Mouse (Mus musculus): ENCODE measurements around the gene Amz1. TPM values are rescaled to one million over a fixed set of nuclear protein-coding genes. Genes with fewer than 3 reads are reported as not detected.

Amz1 gene
- polyA plus RNA-seq, 1 experiment = 19.1 TPM

- peak; percentile 19 to 77 for DNase-seq (ENCODE audit: low read depth in 1 of 2, low spot score in 2 of 2)
- WGBS = 5% methylated on average over 3 of the region's 3 CpGs
- Histone ChIP-seq H3K27me3 (ENCODE audit: control insufficient read depth, insufficient read depth, low read length) (no peaks in the 10 kb centered on the region), H3K36me3 (ENCODE audit: control insufficient read depth, insufficient read depth, low read length) (no peaks in the 10 kb centered on the region), H3K27ac (ENCODE audit: insufficient read depth, low read length) (peak overlapping the region; percentile 88), H3K4me1 (ENCODE audit: control insufficient read depth, insufficient read depth, insufficient read length) (peaks cover 37% of the 10 kb centered on the region), H3K4me3 (ENCODE audit: extremely low read depth, insufficient read depth, insufficient read length) (no peak overlapping the region)
- TF ChIP-seq CTCF (IDR thresholded peaks at IDR 0.05; ENCODE audit: extremely low read depth, insufficient read depth, insufficient read length, insufficient replicate concordance) = no peak
- no peak for TF ChIP-seq POLR2A (IDR thresholded peaks at IDR 0.05; ENCODE audit: low read depth, low read length)
These were observed 9.4 kb downstream of the Amz1 start for GRCm38 (mm10) chr5:140733336-140733735.

GRCm38 (mm10) chr5:140735297-140735696 is 11.4 kb downstream of the Amz1 start:
- peak overlapping the region; percentile 53; the same call in 1 of the 2 replicates for H3K27ac ChIP-seq (ENCODE audit: insufficient read depth, low read length)
- H3K4me3 ChIP-seq (ENCODE audit: extremely low read depth, insufficient read depth, insufficient read length) = peak overlapping the region; percentile 56
- H3K36me3 ChIP-seq (ENCODE audit: control insufficient read depth, insufficient read depth, low read length) = no peaks in the 10 kb centered on the region
- H3K4me1 ChIP-seq (ENCODE audit: control insufficient read depth, insufficient read depth, insufficient read length) = peaks cover 37% of the 10 kb centered on the region
- 3% methylated on average over 22 of the region's 22 CpGs for WGBS
- no peaks in the 10 kb centered on the region for H3K27me3 ChIP-seq (ENCODE audit: control insufficient read depth, insufficient read depth, low read length)
- peak; percentile 35 to 61 for DNase-seq (ENCODE audit: low read depth in 1 of 2, low spot score in 2 of 2)
- TF ChIP-seq CTCF (IDR thresholded peaks at IDR 0.05; ENCODE audit: extremely low read depth, insufficient read depth, insufficient read length, insufficient replicate concordance) = no peak
- TF ChIP-seq POLR2A (IDR thresholded peaks at IDR 0.05; ENCODE audit: low read depth, low read length) = no peak

GRCm38 (mm10) chr5:140736166-140736565 is 12.2 kb downstream of the Amz1 start:
- Histone ChIP-seq H3K27me3 (ENCODE audit: control insufficient read depth, insufficient read depth, low read length) (no peaks in the 10 kb centered on the region), H3K4me3 (ENCODE audit: extremely low read depth, insufficient read depth, insufficient read length) (peak overlapping the region; percentile 56), H3K4me1 (ENCODE audit: control insufficient read depth, insufficient read depth, insufficient read length) (peaks cover 32% of the 10 kb centered on the region), H3K27ac (ENCODE audit: insufficient read depth, low read length) (peak overlapping the region; percentile 53; the same call in 1 of the 2 replicates), H3K36me3 (ENCODE audit: control insufficient read depth, insufficient read depth, low read length) (no peaks in the 10 kb centered on the region)
- 8% methylated on average over 13 of the region's 13 CpGs for WGBS
- peak in 1 of 2 experiments; percentile 31 for DNase-seq (ENCODE audit: low read depth in 1 of 2, low spot score in 2 of 2)
- TF ChIP-seq CTCF (IDR thresholded peaks at IDR 0.05; ENCODE audit: extremely low read depth, insufficient read depth, insufficient read length, insufficient replicate concordance) (no peak), POLR2A (IDR thresholded peaks at IDR 0.05; ENCODE audit: low read depth, low read length) (no peak)

- 50% methylated on average over 12 of the region's 12 CpGs for WGBS
- Histone ChIP-seq H3K27ac (ENCODE audit: insufficient read depth, low read length) (no peak overlapping the region), H3K4me1 (ENCODE audit: control insufficient read depth, insufficient read depth, insufficient read length) (peaks cover 15% of the 10 kb centered on the region), H3K4me3 (ENCODE audit: extremely low read depth, insufficient read depth, insufficient read length) (no peak overlapping the region), H3K36me3 (ENCODE audit: control insufficient read depth, insufficient read depth, low read length) (no peaks in the 10 kb centered on the region), H3K27me3 (ENCODE audit: control insufficient read depth, insufficient read depth, low read length) (no peaks in the 10 kb centered on the region)
- TF ChIP-seq POLR2A (IDR thresholded peaks at IDR 0.05; ENCODE audit: low read depth, low read length) = no peak
- TF ChIP-seq CTCF (IDR thresholded peaks at IDR 0.05; ENCODE audit: extremely low read depth, insufficient read depth, insufficient read length, insufficient replicate concordance) = no peak
- no peak for DNase-seq (ENCODE audit: low read depth in 1 of 2, low spot score in 2 of 2)
These were observed 15.9 kb downstream of the Amz1 start for GRCm38 (mm10) chr5:140739813-140740212.

- 76% methylated on average over 11 of the region's 11 CpGs for WGBS
These were observed 17.1 kb downstream of the Amz1 start for GRCm38 (mm10) chr5:140741040-140741439.

GRCm38 (mm10) chr5:140741877-140742276 is 17.9 kb downstream of the Amz1 start:
- H3K27me3 ChIP-seq (ENCODE audit: control insufficient read depth, insufficient read depth, low read length) = no peaks in the 10 kb centered on the region
- TF ChIP-seq POLR2A (IDR thresholded peaks at IDR 0.05; ENCODE audit: low read depth, low read length) (no peak), CTCF (IDR thresholded peaks at IDR 0.05; ENCODE audit: extremely low read depth, insufficient read depth, insufficient read length, insufficient replicate concordance) (peak; percentile 1; the same call in 1 of the 2 replicates)
- H3K4me3 ChIP-seq (ENCODE audit: extremely low read depth, insufficient read depth, insufficient read length) = no peak overlapping the region

More at GRCm38 (mm10) chr5:140741040-140741439, 17.1 kb downstream of the Amz1 start:
- H3K4me3 ChIP-seq (ENCODE audit: extremely low read depth, insufficient read depth, insufficient read length) = no peak overlapping the region
- no peaks in the 10 kb centered on the region for H3K27me3 ChIP-seq (ENCODE audit: control insufficient read depth, insufficient read depth, low read length)
- H3K27ac ChIP-seq (ENCODE audit: insufficient read depth, low read length) = no peak overlapping the region
- H3K4me1 ChIP-seq (ENCODE audit: control insufficient read depth, insufficient read depth, insufficient read length) = peaks cover 8% of the 10 kb centered on the region
- H3K36me3 ChIP-seq (ENCODE audit: control insufficient read depth, insufficient read depth, low read length) = no peaks in the 10 kb centered on the region
- TF ChIP-seq CTCF (IDR thresholded peaks at IDR 0.05; ENCODE audit: extremely low read depth, insufficient read depth, insufficient read length, insufficient replicate concordance) (no peak), POLR2A (IDR thresholded peaks at IDR 0.05; ENCODE audit: low read depth, low read length) (no peak)
- no peak for DNase-seq (ENCODE audit: low read depth in 1 of 2, low spot score in 2 of 2)

GRCm38 (mm10) chr5:140743706-140744131 is 19.8 kb downstream of the Amz1 start:
- H3K36me3 ChIP-seq (ENCODE audit: control insufficient read depth, insufficient read depth, low read length) = no peaks in the 10 kb centered on the region
- TF ChIP-seq CTCF (IDR thresholded peaks at IDR 0.05; ENCODE audit: extremely low read depth, insufficient read depth, insufficient read length, insufficient replicate concordance) (peak; percentile 30; the same call in 1 of the 2 replicates), POLR2A (IDR thresholded peaks at IDR 0.05; ENCODE audit: low read depth, low read length) (no peak)
- 54% methylated on average over 12 of the region's 12 CpGs for WGBS
- H3K4me1 ChIP-seq (ENCODE audit: control insufficient read depth, insufficient read depth, insufficient read length) = peaks cover 10% of the 10 kb centered on the region
- H3K27me3 ChIP-seq (ENCODE audit: control insufficient read depth, insufficient read depth, low read length) = no peaks in the 10 kb centered on the region
- no peak for DNase-seq (ENCODE audit: low read depth in 1 of 2, low spot score in 2 of 2)
- H3K4me3 ChIP-seq (ENCODE audit: extremely low read depth, insufficient read depth, insufficient read length) = no peak overlapping the region
- H3K27ac ChIP-seq (ENCODE audit: insufficient read depth, low read length) = no peak overlapping the region

More at GRCm38 (mm10) chr5:140741877-140742276, 17.9 kb downstream of the Amz1 start:
- peaks cover 4% of the 10 kb centered on the region for H3K4me1 ChIP-seq (ENCODE audit: control insufficient read depth, insufficient read depth, insufficient read length)
- no peaks in the 10 kb centered on the region for H3K36me3 ChIP-seq (ENCODE audit: control insufficient read depth, insufficient read depth, low read length)
- no peak for DNase-seq (ENCODE audit: low read depth in 1 of 2, low spot score in 2 of 2)
- H3K27ac ChIP-seq (ENCODE audit: insufficient read depth, low read length) = no peak overlapping the region
